Mouse (Mus musculus) ES-E14 (cell line): Measurements from ENCODE around the gene Tmem130. TPM values are rescaled to one million over a fixed set of nuclear protein-coding genes. Genes with fewer than 3 reads are reported as not detected.

Experiments used
- DNase-seq: peaks from one replicate; pipeline ENCODE4 v3.0.0-alpha.2; 2013; ENCODE audit warnings: low read depth, low spot score
- H3K27ac ChIP-seq: 2 replicates; pipeline ENCODE4 v1.5.1; 2012; ENCODE audit warnings: low read depth, mild to moderate bottlenecking, low read length, moderate library complexity, mixed read lengths; ENCODE audit not compliant: poor library complexity, insufficient read depth, severe bottlenecking
- H3K36me3 ChIP-seq: 2 replicates; pipeline ENCODE4 v1.6.1; 2012; ENCODE audit warnings: mild to moderate bottlenecking, low read length, moderate library complexity, mixed read lengths; ENCODE audit not compliant: control insufficient read depth, poor library complexity, insufficient read depth, severe bottlenecking
- H3K4me1 ChIP-seq, 2 experiments: fragments of 150-350 bp in 1 of 2; sonication (generic) in 1 of 2; 2 replicates each; pipeline ENCODE4 v1.6.1; 2012; ENCODE audit warnings: low read length in 2 of 2, mild to moderate bottlenecking in 1 of 2, mixed read lengths in 1 of 2; ENCODE audit not compliant: control insufficient read depth in 2 of 2, insufficient read depth in 2 of 2, poor library complexity in 1 of 2
- H3K4me3 ChIP-seq, 2 experiments: fragments of 150-350 bp in 1 of 2; sonication (generic) in 1 of 2; 2 replicates each; pipeline ENCODE4 v1.5.1; 2012; ENCODE audit warnings: low read length in 2 of 2, low read depth in 1 of 2, mild to moderate bottlenecking in 1 of 2, mixed read lengths in 1 of 2; ENCODE audit not compliant: insufficient read depth in 1 of 2, poor library complexity in 1 of 2, severe bottlenecking in 1 of 2
- H3K9ac ChIP-seq: 2 replicates; pipeline ENCODE4 v1.6.1; 2012; ENCODE audit warnings: low read depth, mild to moderate bottlenecking, low read length, mixed read lengths; ENCODE audit not compliant: poor library complexity, insufficient read depth, severe bottlenecking
- H3K9me3 ChIP-seq: fragments of 150-350 bp; sonication (generic); 2 replicates; pipeline ENCODE4 v1.6.1; 2012; ENCODE audit warnings: low read depth, mild to moderate bottlenecking, low read length; ENCODE audit not compliant: control insufficient read depth, insufficient read depth
- CHD2 ChIP-seq: IDR thresholded peaks from 2 replicates; pipeline ENCODE4 v1.6.1; 2014; ENCODE audit warnings: mild to moderate bottlenecking, low read depth, low read length, inconsistent platforms
- HCFC1 ChIP-seq: IDR thresholded peaks from 2 replicates; pipeline ENCODE4 v1.6.1; 2012; ENCODE audit warnings: low read length, inconsistent platforms, borderline replicate concordance; ENCODE audit not compliant: insufficient read depth
- MAFK ChIP-seq: IDR thresholded peaks from 2 replicates; pipeline ENCODE4 v1.6.1; 2014; ENCODE audit warnings: mild to moderate bottlenecking, low read depth, low read length, inconsistent platforms; ENCODE audit not compliant: insufficient read depth
- ZC3H11A ChIP-seq: IDR thresholded peaks from 2 replicates; pipeline ENCODE4 v1.6.1; 2012; ENCODE audit warnings: low read depth, mild to moderate bottlenecking, inconsistent platforms, low read length, borderline replicate concordance
- ZNF384 ChIP-seq: IDR thresholded peaks from 2 replicates; pipeline ENCODE4 v1.6.1; 2012; ENCODE audit warnings: low read depth, low read length, inconsistent platforms
- in situ Hi-C, 2 experiments: fragments of 600-800 bp; cut with MboI; formaldehyde crosslinking; loops; one replicate each; pipeline ENCODE4 v1.15.1; 2025; ENCODE audit warnings: low sequenced_read_pairs in 2 of 2, inconsistent platforms in 1 of 2; ENCODE audit not compliant: unreplicated experiment in 2 of 2
- total RNA-seq: library from RNA; depleted of rRNA; stranded (reverse); fragments of 300-350 nt; gene quantifications from 2 replicates; pipeline ENCODE4 v1.2.3, GENCODE M21; 2012; rRNA removed

Gene Tmem130
- total RNA-seq, 1 experiment: 1.4 TPM

DNA sequence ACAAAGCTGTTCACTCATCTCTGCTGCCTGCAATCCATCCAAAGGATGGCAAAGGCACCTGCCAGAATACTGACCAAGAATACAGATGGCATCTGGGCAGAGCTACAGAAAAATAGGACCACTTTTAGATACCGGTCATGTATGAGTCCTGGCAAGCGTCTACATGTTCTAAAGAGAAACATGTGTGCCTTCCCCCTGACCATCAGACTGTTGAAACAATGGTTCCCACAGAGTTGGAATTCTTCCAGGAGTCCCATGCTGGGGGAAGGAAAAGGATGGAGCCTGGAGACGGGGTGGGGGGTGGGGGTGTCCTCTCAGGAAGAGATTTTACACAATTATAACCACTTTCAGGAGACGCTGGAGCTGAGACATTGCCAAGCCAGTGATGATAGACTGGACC, 73.2 kb downstream of the Tmem130 start:
- Histone ChIP-seq H3K4me1 (peaks cover 4 to 19% of the 10 kb centered on the region in 2 experiments), H3K27ac (no peak overlapping the region), H3K9me3 (no peaks in the 10 kb centered on the region), H3K36me3 (no peaks in the 10 kb centered on the region; the same call in 1 of the 2 replicates), H3K4me3 (no peak overlapping the region), H3K9ac (no peak overlapping the region)
- DNase-seq: no peak
- in situ Hi-C loops: no loop called here
- TF ChIP-seq CHD2 (no peak), MAFK (no peak), ZC3H11A (no peak), HCFC1 (no peak), ZNF384 (no peak)

Other genes with a start within 250 kb of the Tmem130 start
- gene Nptx2, start 215.9 kb downstream of the Tmem130 start, total RNA-seq: 58.9 and 80.8 TPM in 2 replicates
- gene Trrap, start 5.9 kb upstream of the Tmem130 start, total RNA-seq: 104 and 105 TPM in 2 replicates
- 17.9 and 19.2 TPM in 2 replicates for gene Smurf1, start 204.0 kb upstream of the Tmem130 start, total RNA-seq